Mouse (Mus musculus) kidney, postnatal 10 days (tissue): ENCODE measurements around the gene Ppfia1.

Experiments
- DNase-seq: peaks from one replicate; pipeline ENCODE4 v3.0.0; 2021; ENCODE audit warnings: mixed read lengths

The Ppfia1 gene

GRCm38 (mm10) chr7:144549904-144550566, 3.5 kb downstream of the Ppfia1 start:
- DNase-seq: no peak

GRCm38 (mm10) chr7:144545231-144545630, 8.3 kb downstream of the Ppfia1 start:
- DNase-seq: peak; percentile 20

- DNase-seq: no peak
These were observed 12.2 kb downstream of the Ppfia1 start for GRCm38 (mm10) chr7:144541351-144541750.

- DNase-seq: no peak
These were observed 14.4 kb downstream of the Ppfia1 start for GRCm38 (mm10) chr7:144539146-144539545.

GRCm38 (mm10) chr7:144538030-144538644, 15.4 kb downstream of the Ppfia1 start:
- DNase-seq: no peak

- DNase-seq: no peak
These were observed 17.2 kb downstream of the Ppfia1 start for GRCm38 (mm10) chr7:144536367-144536766.

GRCm38 (mm10) chr7:144534773-144535172, 18.8 kb downstream of the Ppfia1 start:
- peak; percentile 22 for DNase-seq

GRCm38 (mm10) chr7:144531585-144532378, 21.7 kb downstream of the Ppfia1 start:
- peak; percentile 21 for DNase-seq

- DNase-seq: no peak
These were observed 23.7 kb downstream of the Ppfia1 start for GRCm38 (mm10) chr7:144529851-144530250.

- DNase-seq: peak; percentile 15
These were observed 25.8 kb downstream of the Ppfia1 start for GRCm38 (mm10) chr7:144527723-144528221.

GRCm38 (mm10) chr7:144526649-144527048, 26.9 kb downstream of the Ppfia1 start:
- no peak for DNase-seq

GRCm38 (mm10) chr7:144524427-144525191, 28.9 kb downstream of the Ppfia1 start:
- no peak for DNase-seq

GRCm38 (mm10) chr7:144523415-144523814, 30.1 kb downstream of the Ppfia1 start:
- DNase-seq: no peak

GRCm38 (mm10) chr7:144521927-144522326, 31.6 kb downstream of the Ppfia1 start:
- DNase-seq: no peak

GRCm38 (mm10) chr7:144519852-144520251, 33.7 kb downstream of the Ppfia1 start:
- no peak for DNase-seq

GRCm38 (mm10) chr7:144516711-144517110, 36.8 kb downstream of the Ppfia1 start:
- DNase-seq: no peak

- DNase-seq: no peak
These were observed 44.4 kb downstream of the Ppfia1 start for GRCm38 (mm10) chr7:144509090-144509489.

GRCm38 (mm10) chr7:144506807-144507206, 46.7 kb downstream of the Ppfia1 start:
- DNase-seq: no peak

- no peak for DNase-seq
These were observed 49.6 kb downstream of the Ppfia1 start for GRCm38 (mm10) chr7:144503959-144504358.

- no peak for DNase-seq
These were observed 60.6 kb downstream of the Ppfia1 start for GRCm38 (mm10) chr7:144492931-144493330.

GRCm38 (mm10) chr7:144490201-144490873, 63.2 kb downstream of the Ppfia1 start:
- peak; percentile 35 for DNase-seq
